Mouse (Mus musculus): ENCODE measurements at regions not wholly inside any gene's neighbourhood (a gene's known extent, or its start where the extent isn't known, plus 50 kb on each side); places are given as distances from the start of the nearest gene placed in this dataset.

- peak; percentile 55 for DNase-seq (ENCODE audit: extremely low spot score, low spot score)
Observed at GRCm38 (mm10) chr3:52644178-52645128, 372.6 kb downstream of the Cog6 start.

- peak; percentile 40 for DNase-seq (ENCODE audit: extremely low spot score, low spot score)
Observed at GRCm38 (mm10) chr3:52643796-52644177, 373.2 kb downstream of the Cog6 start.

- DNase-seq (ENCODE audit: extremely low spot score, low spot score) = no peak
Observed at GRCm38 (mm10) chr3:52643100-52643551, 373.9 kb downstream of the Cog6 start.

DNA sequence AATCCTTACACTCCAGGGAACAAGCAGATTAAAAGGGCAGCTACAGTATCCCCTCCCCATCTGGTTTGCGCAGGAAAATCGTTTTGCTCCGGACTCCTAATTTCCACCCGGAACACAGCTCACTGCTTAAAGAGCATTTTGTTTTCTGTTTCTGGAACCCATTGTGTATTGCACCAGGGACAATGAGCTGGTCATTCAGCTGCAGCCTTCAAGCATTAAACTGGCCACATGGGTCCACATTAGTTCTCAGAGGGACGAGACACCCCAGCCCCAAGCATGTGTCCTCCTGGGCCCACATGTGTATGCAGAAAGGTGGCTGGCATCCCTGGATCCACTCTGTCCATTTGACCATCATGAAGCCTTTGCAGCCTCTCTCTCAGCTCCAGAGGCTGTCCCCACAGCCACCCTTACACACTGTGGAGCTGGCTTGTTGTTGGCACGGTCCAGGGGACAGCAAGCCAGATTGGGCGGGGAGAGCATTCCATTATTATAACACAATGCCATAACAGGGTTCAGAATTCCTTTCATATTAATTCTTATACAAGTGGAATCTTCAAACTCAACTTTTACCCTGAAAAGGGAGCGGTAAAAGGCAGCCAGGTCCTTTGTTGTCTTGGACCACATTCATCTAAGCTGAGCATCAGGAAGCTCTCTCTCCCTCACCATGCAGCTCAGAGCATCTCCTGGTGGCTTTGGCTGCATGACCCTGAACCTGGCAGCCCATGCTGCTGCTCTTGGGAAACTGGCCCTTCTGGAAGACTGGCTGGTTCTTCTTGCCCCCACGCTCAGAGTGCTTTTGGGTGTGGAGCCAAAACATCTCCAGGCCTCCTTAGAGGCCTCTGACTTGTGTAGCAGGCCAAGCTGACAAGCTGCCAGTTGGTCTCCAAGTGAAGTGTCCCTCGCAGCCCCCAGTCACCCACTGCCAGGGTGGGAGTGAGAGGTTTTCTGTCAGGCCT, 373.4 kb downstream of the Foxo1 start:
- no peak for DNase-seq (ENCODE audit: extremely low spot score, low spot score)

DNA sequence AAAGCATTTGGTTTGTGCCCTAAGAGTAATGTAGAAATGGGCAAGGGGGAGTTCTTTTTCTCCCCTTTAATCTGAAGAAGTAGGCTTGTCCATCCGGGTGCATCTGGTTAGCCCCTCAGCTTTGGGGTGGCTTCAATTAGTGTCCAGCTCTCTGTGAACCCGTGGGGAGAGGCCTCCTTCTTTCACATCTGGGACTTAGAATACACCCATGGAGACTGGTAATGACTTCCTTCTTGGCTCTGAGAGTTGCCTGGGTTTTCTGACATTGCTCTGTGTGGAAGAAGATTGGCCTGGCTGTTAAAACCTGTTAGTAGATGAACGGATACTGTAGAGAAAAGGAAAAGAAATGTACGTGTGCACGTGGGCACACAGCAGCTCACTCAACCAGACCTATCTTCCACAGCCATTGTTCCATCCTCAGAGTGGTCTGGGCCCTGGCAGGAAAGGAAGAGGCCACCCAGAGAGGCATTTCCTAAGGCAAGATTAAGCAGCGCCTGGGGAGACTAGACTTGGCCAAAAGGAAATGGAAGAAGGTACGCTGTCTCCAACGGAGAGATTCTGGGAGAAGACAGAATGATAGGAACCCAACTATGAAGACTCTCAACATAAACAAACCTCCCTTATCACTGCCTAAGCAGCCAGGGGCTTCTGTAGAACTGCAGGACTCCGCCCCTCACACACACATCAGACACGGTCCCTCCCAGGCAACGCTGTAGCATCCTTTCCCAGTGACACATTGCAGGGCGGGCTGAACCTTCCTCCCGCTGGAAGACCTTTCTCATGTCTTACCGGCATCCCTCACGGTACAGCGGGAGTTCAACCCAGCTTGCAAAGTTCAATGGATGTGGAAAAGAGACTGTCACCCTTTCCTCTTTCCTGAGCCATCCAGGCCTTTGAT, 372.4 kb downstream of the Foxo1 start:
- no peak for DNase-seq (ENCODE audit: extremely low spot score, low spot score)

GRCm38 (mm10) chr3:52638816-52639215, 370.7 kb downstream of the Foxo1 start:
- no peak for DNase-seq (ENCODE audit: extremely low spot score, low spot score)

- no peak for DNase-seq (ENCODE audit: extremely low spot score, low spot score)
Observed at GRCm38 (mm10) chr3:52634353-52634752, 366.2 kb downstream of the Foxo1 start.

- DNase-seq (ENCODE audit: extremely low spot score, low spot score) = no peak
Observed at GRCm38 (mm10) chr3:52633491-52634100, 365.5 kb downstream of the Foxo1 start.

DNA sequence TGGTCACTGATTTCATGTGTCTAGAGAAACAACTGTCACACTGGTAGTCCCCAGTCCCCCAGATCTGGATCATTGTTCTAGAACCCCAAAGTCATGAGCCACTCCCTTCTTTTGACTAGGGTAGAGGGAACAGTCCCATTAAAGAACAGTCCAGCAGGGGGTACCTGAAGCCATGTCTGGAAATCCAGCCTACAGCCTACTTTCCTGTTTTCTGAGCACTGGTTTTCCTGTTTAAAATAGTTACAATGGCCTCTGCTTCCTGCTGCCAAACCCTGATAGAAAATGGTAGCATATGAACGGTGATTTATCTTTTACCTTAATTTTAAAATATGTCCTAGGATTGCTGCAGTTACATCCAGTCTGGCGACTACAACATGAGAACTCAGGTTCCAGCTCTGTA, 364.5 kb downstream of the Foxo1 start:
- no peak for DNase-seq (ENCODE audit: extremely low spot score, low spot score)

- DNase-seq (ENCODE audit: extremely low spot score, low spot score) = no peak
Observed at GRCm38 (mm10) chr3:52630209-52630608, 362.1 kb downstream of the Foxo1 start.

GRCm38 (mm10) chr3:52625125-52625524, 357.0 kb downstream of the Foxo1 start:
- DNase-seq (ENCODE audit: extremely low spot score, low spot score) = no peak

DNA sequence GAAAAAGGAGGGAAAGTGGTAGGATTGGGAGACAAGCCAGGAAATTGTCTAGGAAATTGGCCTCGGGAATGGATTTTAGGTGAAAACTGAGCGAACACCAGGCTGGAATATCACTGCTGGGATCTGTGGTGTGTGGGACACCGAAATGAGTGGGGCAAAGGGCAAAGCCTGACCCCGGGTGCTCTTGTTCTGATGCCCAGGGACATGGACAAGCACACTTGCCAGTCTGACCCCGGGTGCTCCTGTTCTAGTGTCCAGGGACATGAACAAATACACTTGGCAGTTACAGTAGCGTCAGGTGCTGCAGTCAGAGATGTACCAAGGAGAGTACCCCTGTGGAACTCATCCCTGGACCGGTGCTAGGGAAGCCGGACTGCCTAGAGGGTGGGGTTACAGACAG, 354.4 kb downstream of the Foxo1 start:
- DNase-seq (ENCODE audit: extremely low spot score, low spot score) = no peak

- no peak for DNase-seq (ENCODE audit: extremely low spot score, low spot score)
Observed at GRCm38 (mm10) chr3:52621936-52622335, 353.8 kb downstream of the Foxo1 start.

- no peak for DNase-seq (ENCODE audit: extremely low spot score, low spot score)
Observed at GRCm38 (mm10) chr3:52618925-52619224, 350.7 kb downstream of the Foxo1 start.

GRCm38 (mm10) chr3:52618212-52618924, 350.2 kb downstream of the Foxo1 start:
- DNase-seq (ENCODE audit: extremely low spot score, low spot score) = no peak

- DNase-seq (ENCODE audit: extremely low spot score, low spot score) = no peak
Observed at GRCm38 (mm10) chr3:52617413-52618149, 349.4 kb downstream of the Foxo1 start.

- no peak for DNase-seq (ENCODE audit: extremely low spot score, low spot score)
Observed at GRCm38 (mm10) chr3:52611881-52612280, 343.7 kb downstream of the Foxo1 start.

- DNase-seq (ENCODE audit: extremely low spot score, low spot score) = no peak
Observed at GRCm38 (mm10) chr3:52610466-52610865, 342.3 kb downstream of the Foxo1 start.

DNA sequence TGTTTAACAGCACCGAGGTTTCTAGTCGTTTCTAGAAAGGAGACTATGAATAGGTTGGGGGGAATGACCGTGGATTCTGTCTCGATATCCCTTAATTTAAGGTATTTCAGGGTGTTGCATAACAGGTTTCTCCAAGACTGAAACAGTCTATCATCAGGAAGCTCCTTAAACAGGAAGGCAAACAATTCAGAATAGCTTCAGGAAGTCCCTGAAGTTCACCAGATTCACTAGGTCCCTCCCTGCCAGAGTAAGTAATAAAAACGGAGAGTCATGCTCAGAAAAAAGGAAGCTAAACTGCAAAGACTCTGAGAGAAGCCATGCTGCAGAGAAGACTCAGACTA, 339.9 kb downstream of the Foxo1 start:
- DNase-seq (ENCODE audit: extremely low spot score, low spot score) = no peak
